Mouse (Mus musculus) E14TG2a.4 (cell line): ENCODE results near the gene 9330182L06Rik.

Source experiments
- H3K27me3 ChIP-seq: 2 replicates; pipeline ENCODE4 v1.6.1; 2014; ENCODE audit warnings: low read length, control low read depth; ENCODE audit not compliant: insufficient read depth
- H3K36me3 ChIP-seq: 2 replicates; pipeline ENCODE4 v1.6.1; 2014; ENCODE audit warnings: low read length, control low read depth; ENCODE audit not compliant: insufficient read depth
- H3K4me1 ChIP-seq: replicated peaks from 2 replicates; pipeline ENCODE4 v1.6.1; 2014; ENCODE audit warnings: low read depth, low read length, control low read depth
- H3K4me3 ChIP-seq: replicated peaks from 2 replicates; pipeline ENCODE4 v1.5.1; 2014; ENCODE audit warnings: mild to moderate bottlenecking, low read length
- H3K9me3 ChIP-seq: 2 replicates; pipeline ENCODE4 v1.6.1; 2014; ENCODE audit warnings: low read length, control low read depth
- CTCF ChIP-seq: conservative IDR thresholded peaks from 2 replicates; pipeline ENCODE4 v1.5.1; 2014; ENCODE audit warnings: low read length
- NANOG ChIP-seq: IDR thresholded peaks from 2 replicates; pipeline ENCODE4 v1.6.1; 2014; ENCODE audit warnings: borderline replicate concordance, low read length, mixed read lengths
- POU5F1 ChIP-seq: IDR thresholded peaks from 2 replicates; pipeline ENCODE4 v1.6.1; 2014; ENCODE audit warnings: low read length, borderline replicate concordance

Gene 9330182L06Rik

DNA sequence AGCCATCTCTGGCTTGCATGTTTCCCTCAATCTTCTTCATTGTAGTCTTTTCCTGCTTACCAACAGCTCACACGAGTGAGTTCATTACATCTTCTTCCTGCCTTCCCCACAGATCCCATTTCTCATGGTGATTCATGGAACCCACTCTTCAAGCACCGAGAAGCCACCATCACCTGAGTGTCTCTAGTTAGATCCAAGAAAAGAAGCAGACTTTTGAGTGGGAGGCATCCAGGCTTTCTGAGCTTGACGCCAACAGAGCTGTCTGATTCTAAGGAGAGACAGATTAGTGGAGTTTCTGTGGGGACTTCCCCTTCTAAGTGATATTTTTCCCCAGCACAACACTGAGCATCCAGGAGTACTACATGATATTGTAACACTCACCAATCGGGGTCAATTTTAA lies 259.6 kb downstream of the 9330182L06Rik start:
- no peak for TF ChIP-seq CTCF
- TF ChIP-seq NANOG, result no peak
- TF ChIP-seq POU5F1, result no peak
- H3K27me3 ChIP-seq, result no peaks in the 10 kb centered on the region
- no peaks in the 10 kb centered on the region for H3K9me3 ChIP-seq
- no peaks in the 10 kb centered on the region for H3K4me1 ChIP-seq
- no peaks in the 10 kb centered on the region for H3K36me3 ChIP-seq
- no peak overlapping the region for H3K4me3 ChIP-seq
